Mouse (Mus musculus): ENCODE results near the gene Spata32. TPM values are rescaled to one million over a fixed set of nuclear protein-coding genes. Genes with fewer than 3 reads are reported as not detected.

The Spata32 gene
- polyA plus RNA-seq, 1 experiment from 2014 or later = not detected

GRCm38 (mm10) chr11:103249509-103249908 lies 31.3 kb upstream of the Spata32 start:
- no peak overlapping the region for H3K27ac ChIP-seq (ENCODE audit: low read depth)
- WGBS = 62% methylated on average over 6 of the region's 6 CpGs
- H3K9me3 ChIP-seq (ENCODE audit: control insufficient read depth, low read length) = no peaks in the 10 kb centered on the region

GRCm38 (mm10) chr11:103248837-103249236 lies 30.6 kb upstream of the Spata32 start:
- DNase-seq (ENCODE audit: low spot score) (no peak), ATAC-seq (replicated peaks; ENCODE audit: low FRiP score, low TSS enrichment, low read depth) (no peak)
- no peaks in the 10 kb centered on the region for H3K9me3 ChIP-seq (ENCODE audit: control insufficient read depth, low read length)
- H3K27ac ChIP-seq (ENCODE audit: low read depth) = no peak overlapping the region
- H3K4me2 ChIP-seq (ENCODE audit: low read length) = no peak overlapping the region
- H3K36me3 ChIP-seq (ENCODE audit: control insufficient read depth, insufficient read depth, low read length) = no peaks in the 10 kb centered on the region
- peaks cover 39% of the 10 kb centered on the region for H3K4me1 ChIP-seq (replicated peaks; ENCODE audit: control insufficient read depth, insufficient read depth, low read length)
- H3K9ac ChIP-seq (ENCODE audit: low read length) = no peak overlapping the region
- H3K27me3 ChIP-seq (replicated peaks; ENCODE audit: control insufficient read depth, insufficient read depth, low read length) = no peaks in the 10 kb centered on the region
- WGBS = 71% methylated on average over 5 of the region's 5 CpGs
- no peak overlapping the region for H3K4me3 ChIP-seq (ENCODE audit: low read depth, low read length)

More at GRCm38 (mm10) chr11:103249509-103249908, 31.3 kb upstream of the Spata32 start:
- ATAC-seq (replicated peaks; ENCODE audit: low FRiP score, low TSS enrichment, low read depth) (no peak), DNase-seq (ENCODE audit: low spot score) (no peak)
- Histone ChIP-seq H3K4me2 (ENCODE audit: low read length) (no peak overlapping the region), H3K9ac (ENCODE audit: low read length) (no peak overlapping the region), H3K36me3 (ENCODE audit: control insufficient read depth, insufficient read depth, low read length) (no peaks in the 10 kb centered on the region), H3K27me3 (replicated peaks; ENCODE audit: control insufficient read depth, insufficient read depth, low read length) (no peaks in the 10 kb centered on the region), H3K4me3 (ENCODE audit: low read depth, low read length) (no peak overlapping the region), H3K4me1 (replicated peaks; ENCODE audit: control insufficient read depth, insufficient read depth, low read length) (peaks cover 39% of the 10 kb centered on the region)

DNA sequence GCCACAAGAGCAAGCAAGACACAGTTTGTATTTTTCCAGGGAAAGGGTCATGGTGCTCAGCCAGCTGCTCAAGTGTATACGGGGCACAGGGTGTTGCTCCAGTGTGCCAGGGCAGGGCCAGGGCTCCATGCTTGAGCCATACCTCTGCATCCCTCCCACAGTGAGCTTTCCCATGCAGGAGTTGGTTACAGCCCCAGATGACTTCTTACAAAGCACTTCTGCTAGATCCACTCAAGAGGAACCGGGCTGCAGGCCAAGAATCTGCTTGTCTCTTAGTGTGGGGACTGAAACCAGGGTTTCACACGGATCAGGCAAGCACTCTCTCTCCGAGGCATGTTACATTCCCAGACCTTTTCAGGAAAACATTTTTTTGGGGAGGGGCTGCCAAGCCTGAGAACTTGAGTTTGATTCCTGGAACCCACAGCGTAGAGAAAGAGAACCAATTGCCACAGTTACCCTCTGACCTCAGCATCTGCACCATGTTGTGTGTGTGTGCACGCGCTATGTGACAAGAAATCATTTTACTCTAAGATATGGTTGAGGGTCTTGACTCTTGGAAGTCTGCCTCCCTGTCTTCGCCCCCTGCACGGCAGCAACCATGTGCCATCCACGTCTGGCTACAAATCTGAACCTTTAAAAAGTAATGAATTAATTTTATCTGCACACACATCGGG lies 29.4 kb upstream of the Spata32 start:
- Histone ChIP-seq H3K4me1 (replicated peaks; ENCODE audit: control insufficient read depth, insufficient read depth, low read length) (peaks cover 36% of the 10 kb centered on the region), H3K27me3 (replicated peaks; ENCODE audit: control insufficient read depth, insufficient read depth, low read length) (no peaks in the 10 kb centered on the region), H3K9me3 (ENCODE audit: control insufficient read depth, low read length) (no peaks in the 10 kb centered on the region), H3K27ac (ENCODE audit: low read depth) (peak overlapping the region; percentile 65), H3K9ac (ENCODE audit: low read length) (no peak overlapping the region), H3K4me2 (ENCODE audit: low read length) (no peak overlapping the region), H3K4me3 (ENCODE audit: low read depth, low read length) (no peak overlapping the region), H3K36me3 (ENCODE audit: control insufficient read depth, insufficient read depth, low read length) (no peaks in the 10 kb centered on the region)
- ATAC-seq (replicated peaks; ENCODE audit: low FRiP score, low TSS enrichment, low read depth) (0 out of 2 replicates have a peak, but pooled peaks have one; percentile 25), DNase-seq (ENCODE audit: low spot score) (peak; percentile 83)
- WGBS = 48% methylated on average over 11 of the region's 11 CpGs

GRCm38 (mm10) chr11:103246731-103247290 lies 28.6 kb upstream of the Spata32 start:
- DNase-seq (ENCODE audit: low spot score) = no peak
- H3K36me3 ChIP-seq (ENCODE audit: control insufficient read depth, insufficient read depth, low read length) = no peaks in the 10 kb centered on the region
- H3K4me2 ChIP-seq (ENCODE audit: low read length) = no peak overlapping the region
- H3K4me3 ChIP-seq (ENCODE audit: low read depth, low read length) = no peak overlapping the region
- H3K9ac ChIP-seq (ENCODE audit: low read length) = no peak overlapping the region
- H3K9me3 ChIP-seq (ENCODE audit: control insufficient read depth, low read length) = no peaks in the 10 kb centered on the region
- peak; percentile 13; the same call in 1 of the 2 replicates for ATAC-seq (replicated peaks; ENCODE audit: low FRiP score, low TSS enrichment, low read depth)
- H3K27me3 ChIP-seq (replicated peaks; ENCODE audit: control insufficient read depth, insufficient read depth, low read length) = no peaks in the 10 kb centered on the region
- H3K27ac ChIP-seq (ENCODE audit: low read depth) = peak overlapping the region; percentile 70
- 47% methylated on average over 4 of the region's 4 CpGs for WGBS
- H3K4me1 ChIP-seq (replicated peaks; ENCODE audit: control insufficient read depth, insufficient read depth, low read length) = peaks cover 36% of the 10 kb centered on the region

DNA sequence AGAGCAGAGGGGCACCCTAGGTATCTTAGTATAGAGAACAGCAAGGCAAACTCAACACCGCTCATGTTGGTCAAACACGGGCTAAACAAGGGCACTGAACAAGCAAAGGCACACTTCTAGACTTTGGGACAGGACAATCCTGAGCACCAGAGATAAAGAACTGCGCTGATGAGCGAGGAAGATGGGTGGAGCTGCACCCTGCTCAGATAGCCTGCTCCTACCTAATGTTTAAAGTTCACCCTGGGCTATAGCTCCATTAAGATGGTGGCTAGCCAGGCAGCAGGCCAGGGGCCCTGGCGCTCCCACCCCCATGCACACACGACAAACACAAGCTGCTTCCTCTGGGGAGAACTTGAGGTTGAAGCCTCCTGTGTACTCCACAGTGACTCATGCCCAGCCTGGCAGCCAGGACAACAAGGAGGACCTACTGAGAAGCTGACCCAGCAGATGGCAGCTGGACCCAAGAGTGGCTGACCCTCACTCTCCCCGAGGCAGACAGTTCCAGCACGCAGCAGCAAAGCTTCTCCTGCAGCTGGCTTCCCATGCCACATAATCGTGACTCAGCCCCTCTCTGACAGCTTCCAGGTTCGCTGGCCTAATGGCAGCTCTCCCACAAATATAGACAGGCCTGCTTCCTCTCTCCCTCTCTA lies 28.0 kb upstream of the Spata32 start:
- Histone ChIP-seq H3K27ac (ENCODE audit: low read depth) (peak overlapping the region; percentile 70), H3K36me3 (ENCODE audit: control insufficient read depth, insufficient read depth, low read length) (no peaks in the 10 kb centered on the region; the same call in 1 of the 2 replicates), H3K4me1 (replicated peaks; ENCODE audit: control insufficient read depth, insufficient read depth, low read length) (peaks cover 36% of the 10 kb centered on the region), H3K27me3 (replicated peaks; ENCODE audit: control insufficient read depth, insufficient read depth, low read length) (no peaks in the 10 kb centered on the region), H3K9ac (ENCODE audit: low read length) (no peak overlapping the region), H3K9me3 (ENCODE audit: control insufficient read depth, low read length) (no peaks in the 10 kb centered on the region), H3K4me3 (ENCODE audit: low read depth, low read length) (no peak overlapping the region), H3K4me2 (ENCODE audit: low read length) (0 out of 2 replicates have a peak overlapping the region, but pooled peaks have one; percentile 6)
- 45% methylated on average over 10 of the region's 10 CpGs for WGBS
- DNase-seq (ENCODE audit: low spot score) (peak; percentile 67), ATAC-seq (replicated peaks; ENCODE audit: low FRiP score, low TSS enrichment, low read depth) (peak; percentile 49)

GRCm38 (mm10) chr11:103244856-103245255 lies 26.6 kb upstream of the Spata32 start:
- peaks cover 42% of the 10 kb centered on the region for H3K4me1 ChIP-seq (replicated peaks; ENCODE audit: control insufficient read depth, insufficient read depth, low read length)
- no peaks in the 10 kb centered on the region for H3K27me3 ChIP-seq (replicated peaks; ENCODE audit: control insufficient read depth, insufficient read depth, low read length)
- ATAC-seq (replicated peaks; ENCODE audit: low FRiP score, low TSS enrichment, low read depth) (no peak), DNase-seq (ENCODE audit: low spot score) (no peak)
- no peak overlapping the region for H3K9ac ChIP-seq (ENCODE audit: low read length)
- H3K4me2 ChIP-seq (ENCODE audit: low read length) = no peak overlapping the region
- H3K36me3 ChIP-seq (ENCODE audit: control insufficient read depth, insufficient read depth, low read length) = peaks cover 8% of the 10 kb centered on the region
- no peak overlapping the region for H3K4me3 ChIP-seq (ENCODE audit: low read depth, low read length)
- WGBS = 85% methylated on average over 4 of the region's 4 CpGs
- no peaks in the 10 kb centered on the region for H3K9me3 ChIP-seq (ENCODE audit: control insufficient read depth, low read length)
- H3K27ac ChIP-seq (ENCODE audit: low read depth) = no peak overlapping the region

GRCm38 (mm10) chr11:103240740-103241139 lies 22.5 kb upstream of the Spata32 start:
- ATAC-seq (replicated peaks; ENCODE audit: low FRiP score, low TSS enrichment, low read depth) = no peak
- WGBS = 43% methylated on average over 7 of the region's 7 CpGs
- no peak overlapping the region for H3K4me3 ChIP-seq (ENCODE audit: low read depth, low read length)
- peaks cover 7% of the 10 kb centered on the region for H3K4me1 ChIP-seq (replicated peaks; ENCODE audit: control insufficient read depth, insufficient read depth, low read length)
- DNase-seq (ENCODE audit: low spot score) = no peak
- peaks cover 37% of the 10 kb centered on the region for H3K36me3 ChIP-seq (ENCODE audit: control insufficient read depth, insufficient read depth, low read length)
- H3K27me3 ChIP-seq (replicated peaks; ENCODE audit: control insufficient read depth, insufficient read depth, low read length) = no peaks in the 10 kb centered on the region
- no peak overlapping the region for H3K27ac ChIP-seq (ENCODE audit: low read depth)
- H3K4me2 ChIP-seq (ENCODE audit: low read length) = no peak overlapping the region
- no peaks in the 10 kb centered on the region for H3K9me3 ChIP-seq (ENCODE audit: control insufficient read depth, low read length)
- H3K9ac ChIP-seq (ENCODE audit: low read length) = no peak overlapping the region

- no peak for DNase-seq (ENCODE audit: low spot score)
- 66% methylated on average over 9 of the region's 9 CpGs for WGBS
- Histone ChIP-seq H3K27me3 (replicated peaks; ENCODE audit: control insufficient read depth, insufficient read depth, low read length) (no peaks in the 10 kb centered on the region), H3K27ac (ENCODE audit: low read depth) (no peak overlapping the region), H3K4me1 (replicated peaks; ENCODE audit: control insufficient read depth, insufficient read depth, low read length) (0 out of 2 replicates have a peak, but pooled peaks cover 6% of the 10 kb centered on the region), H3K4me3 (ENCODE audit: low read depth, low read length) (no peak overlapping the region), H3K9ac (ENCODE audit: low read length) (no peak overlapping the region), H3K4me2 (ENCODE audit: low read length) (no peak overlapping the region), H3K9me3 (ENCODE audit: control insufficient read depth, low read length) (no peaks in the 10 kb centered on the region), H3K36me3 (ENCODE audit: control insufficient read depth, insufficient read depth, low read length) (peaks cover 37% of the 10 kb centered on the region)
- ATAC-seq (replicated peaks; ENCODE audit: low FRiP score, low TSS enrichment, low read depth) = no peak
Observed at GRCm38 (mm10) chr11:103237757-103238156, 19.5 kb upstream of the Spata32 start.

All from intestine, embryonic 14.5 days (tissue).